Mouse (Mus musculus) 3T3-L1 (cell line): ENCODE data around the gene Gm13279.
"Not testable (repeated sequence)": the region's sequence is repeated elsewhere in the genome, so short reads cannot be mapped to it uniquely, and the experiment has no call there.

Source experiments
- DNase-seq: peaks from one replicate; pipeline ENCODE4 v3.0.0-alpha.2; 2015; ENCODE audit warnings: low read depth, low spot score

Gene Gm13279

DNA sequence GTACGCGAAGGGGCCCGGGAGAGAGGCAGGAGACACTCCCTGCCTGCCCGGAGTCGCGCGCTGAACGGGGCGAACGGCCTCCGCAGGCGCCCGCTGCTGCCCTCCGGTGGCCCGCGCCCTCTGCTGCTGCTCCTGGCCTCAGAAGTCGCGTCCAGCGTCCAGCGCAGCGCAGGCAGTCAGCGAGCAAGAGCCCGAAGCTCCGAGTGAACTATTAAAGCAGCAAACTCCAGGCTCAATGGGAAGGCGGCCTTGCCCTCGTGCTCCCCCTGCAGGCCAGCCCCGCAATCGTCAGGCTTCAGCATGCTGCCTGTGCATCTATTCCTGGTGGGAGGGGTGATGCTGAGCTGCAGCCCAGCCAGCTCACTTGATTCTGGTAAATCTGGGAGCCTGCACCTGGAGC, at the start of gene Gm13279:
TSS of gene Gm13279 (plus strand) at position 301 of the 400 bp plus-strand sequence.
- DNase-seq: not testable (repeated sequence)

DNA sequence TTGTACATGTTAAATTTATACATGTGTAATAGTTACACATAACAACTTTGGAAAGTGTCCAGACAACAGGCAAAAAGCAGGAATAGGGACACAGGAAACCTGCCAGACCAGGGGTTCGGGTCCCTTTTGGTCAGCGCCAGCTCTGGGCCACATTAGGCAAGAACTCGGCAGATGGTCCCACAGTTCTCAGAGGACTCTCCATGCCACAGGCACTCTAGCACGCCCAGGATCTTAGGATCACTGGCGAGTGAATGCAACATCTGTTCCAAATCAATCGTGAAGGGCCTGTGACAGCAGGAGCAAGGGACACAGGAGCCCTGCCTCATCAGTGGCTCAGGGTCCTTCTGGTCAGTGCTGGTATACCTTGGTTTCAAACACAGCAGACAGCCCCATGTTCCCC, 47.3 kb upstream of the Gm13279 start:
- no peak for DNase-seq

DNA sequence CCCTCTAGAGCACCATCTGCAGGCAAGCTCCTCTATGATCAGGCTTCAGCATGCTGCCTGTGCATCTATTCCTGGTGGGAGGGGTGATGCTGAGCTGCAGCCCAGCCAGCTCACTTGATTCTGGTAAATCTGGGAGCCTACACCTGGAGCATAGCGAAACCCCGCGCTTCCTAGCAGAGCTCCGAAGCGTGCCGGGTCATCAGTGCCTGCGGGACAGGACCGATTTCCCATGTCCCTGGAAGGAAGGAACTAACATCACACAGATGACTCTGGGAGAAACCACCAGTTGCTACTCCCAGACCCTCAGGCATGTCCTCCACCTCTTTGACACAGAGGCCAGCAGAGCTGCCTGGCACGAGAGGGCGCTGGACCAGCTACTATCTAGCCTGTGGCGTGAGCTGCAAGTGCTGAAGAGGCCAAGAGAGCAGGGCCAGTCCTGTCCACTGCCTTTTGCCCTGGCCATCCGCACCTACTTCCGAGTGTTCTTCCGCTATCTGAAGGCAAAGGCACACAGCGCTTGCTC, 42.3 kb upstream of the Gm13279 start, which contains the start of gene Gm13271:
TSS of gene Gm13271 (plus strand) at position 51 of the 523 bp plus-strand sequence.
- not testable (repeated sequence) for DNase-seq

DNA sequence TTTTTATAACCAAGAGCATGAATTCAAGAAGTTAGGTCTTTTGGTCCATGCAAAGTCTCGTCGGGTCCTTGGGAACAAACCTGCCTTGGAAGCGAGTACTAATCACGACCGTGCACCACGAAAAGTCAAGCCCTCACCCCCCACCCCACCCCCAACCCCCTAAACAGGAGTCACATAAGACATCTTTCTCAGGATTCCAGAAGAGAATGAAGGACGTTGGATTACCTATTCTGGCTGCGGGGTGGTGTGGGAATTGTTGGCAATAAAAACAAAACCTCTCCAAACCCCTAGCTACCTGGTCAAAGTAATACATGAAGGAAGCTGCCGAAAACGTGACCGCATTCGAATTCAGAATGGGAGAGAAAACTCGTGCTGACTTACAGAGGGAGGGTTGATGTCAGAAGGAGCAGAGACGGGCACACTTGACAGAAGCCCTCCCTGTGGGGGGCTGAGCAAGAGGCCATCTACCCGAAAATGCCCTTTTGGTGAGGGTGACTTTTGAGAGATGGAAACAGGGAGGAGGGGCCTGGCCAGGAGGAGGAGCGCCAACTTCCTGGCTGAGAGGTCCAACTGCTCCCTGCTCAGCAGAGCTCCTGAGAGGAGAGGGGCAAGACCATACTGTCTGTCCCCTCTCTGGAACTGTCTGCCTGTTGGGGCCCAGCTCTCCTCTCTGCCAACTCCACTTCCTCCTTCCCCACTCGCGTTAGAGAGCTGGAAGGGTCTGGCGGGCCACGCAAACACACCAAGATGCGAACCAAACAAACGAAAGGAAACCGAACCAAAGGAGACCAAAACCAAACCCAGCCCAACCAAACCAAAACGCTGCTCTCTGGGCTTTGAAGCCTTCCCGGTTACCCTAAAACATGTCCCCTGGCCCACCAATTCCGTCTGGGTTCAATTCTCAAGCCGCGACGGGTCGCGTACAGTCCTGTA, 40.4 kb upstream of the Gm13279 start:
- DNase-seq: peak; percentile 17

DNA sequence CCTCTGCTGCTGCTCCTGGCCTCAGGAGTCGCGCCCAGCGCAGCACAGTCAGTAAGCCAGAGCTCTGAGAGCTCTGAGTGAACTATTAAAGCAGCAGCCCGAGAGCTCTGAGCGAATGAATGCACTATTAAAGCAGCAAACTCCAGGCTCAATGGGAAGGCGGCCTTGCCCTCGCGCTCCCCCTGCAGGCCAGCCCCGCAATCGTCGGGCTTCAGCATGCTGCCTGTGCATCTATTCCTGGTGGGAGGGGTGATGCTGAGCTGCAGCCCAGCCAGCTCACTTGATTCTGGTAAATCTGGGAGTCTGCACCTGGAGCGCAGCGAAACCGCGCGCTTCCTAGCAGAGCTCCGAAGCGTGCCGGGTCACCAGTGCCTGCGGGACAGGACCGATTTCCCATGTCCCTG, 39.6 kb upstream of the Gm13279 start:
- not testable (repeated sequence) for DNase-seq

DNA sequence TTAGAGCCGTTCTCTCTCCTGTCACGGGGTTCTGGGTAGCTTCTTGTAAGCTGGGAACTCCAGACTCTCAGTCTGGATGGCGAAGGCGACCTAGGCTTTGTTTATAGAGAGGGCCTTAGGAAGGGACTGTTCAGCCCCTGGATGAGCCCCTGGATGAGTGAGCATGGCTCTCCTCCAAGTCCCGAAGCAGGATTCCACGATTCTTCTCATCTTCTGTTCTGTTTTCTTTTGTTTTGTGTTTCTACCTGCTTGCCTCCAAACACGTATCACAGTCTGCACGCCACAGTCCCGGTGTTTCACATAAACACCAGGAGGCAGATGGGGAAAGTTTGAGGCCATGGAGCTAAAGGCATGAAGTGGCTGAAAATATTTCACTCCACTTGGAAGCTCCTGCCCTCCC, 38.4 kb upstream of the Gm13279 start:
- not testable (repeated sequence) for DNase-seq

DNA sequence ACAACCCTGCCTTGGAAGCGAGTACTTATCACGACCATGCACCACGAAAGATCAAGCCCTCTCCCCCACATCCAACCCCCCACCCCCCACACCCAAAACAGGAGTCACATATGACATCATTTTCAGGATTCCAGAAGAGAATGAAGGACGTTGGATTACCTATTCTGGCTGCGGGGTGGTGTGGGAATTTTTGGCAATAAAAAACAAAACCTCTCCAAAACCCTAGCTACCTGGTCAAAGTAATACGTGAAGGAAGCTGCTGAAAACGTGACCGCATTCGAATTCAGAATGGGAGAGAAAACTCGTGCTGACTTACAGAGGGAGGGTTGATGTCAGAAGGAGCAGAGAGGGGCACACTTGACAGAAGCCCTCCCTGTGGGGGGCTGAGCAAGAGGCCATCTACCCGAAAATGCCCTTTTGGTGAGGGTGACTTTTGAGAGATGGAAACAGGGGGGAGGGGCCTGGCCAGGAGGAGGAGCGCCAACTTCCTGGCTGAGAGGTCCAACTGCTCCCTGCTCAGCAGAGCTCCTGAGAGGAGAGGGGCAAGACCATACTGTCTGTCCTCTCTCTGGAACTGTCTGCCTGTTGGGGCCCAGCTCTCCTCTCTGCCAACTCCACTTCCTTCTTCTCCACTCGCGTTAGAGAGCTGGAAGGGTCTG, 37.5 kb upstream of the Gm13279 start, which contains the start of gene Gm13283:
TSS of gene Gm13283 (plus strand) at position 510 of the 659 bp plus-strand sequence.
- DNase-seq: peak; percentile 1

DNA sequence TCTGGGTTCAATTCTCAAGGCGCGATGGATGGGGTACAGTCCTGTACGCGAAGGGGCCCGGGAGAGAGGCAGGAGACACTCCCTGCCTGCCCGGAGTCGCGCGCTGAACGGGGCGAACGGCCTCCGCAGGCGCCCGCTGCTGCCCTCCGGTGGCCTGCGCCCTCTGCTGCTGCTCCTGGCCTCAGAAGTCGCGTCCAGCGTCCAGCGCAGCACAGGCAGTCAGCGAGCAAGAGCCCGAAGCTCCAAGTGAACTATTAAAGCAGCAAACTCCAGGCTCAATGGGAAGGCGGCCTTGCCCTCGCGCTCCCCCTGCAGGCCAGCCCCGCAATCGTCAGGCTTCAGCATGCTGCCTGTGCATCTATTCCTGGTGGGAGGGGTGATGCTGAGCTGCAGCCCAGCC, 36.8 kb upstream of the Gm13279 start:
- DNase-seq: not testable (repeated sequence)

DNA sequence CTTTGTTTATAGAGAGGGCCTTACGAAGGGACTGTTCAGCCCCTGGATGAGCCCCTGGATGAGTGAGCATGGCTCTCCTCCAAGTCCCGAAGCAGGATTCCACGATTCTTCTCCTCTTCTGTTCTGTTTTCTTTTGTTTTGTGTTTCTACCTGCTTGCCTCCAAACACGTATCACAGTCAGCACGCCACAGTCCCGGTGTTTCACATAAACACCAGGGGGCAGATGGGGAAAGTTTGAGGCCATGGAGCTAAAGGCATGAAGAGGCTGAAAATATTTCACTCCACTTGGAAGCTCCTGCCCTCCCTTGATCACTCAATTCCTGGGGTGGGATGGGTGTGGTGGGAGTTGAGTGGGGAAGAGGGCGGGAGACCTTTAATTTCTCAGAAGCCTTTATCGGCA, 35.4 kb upstream of the Gm13279 start:
- not testable (repeated sequence) for DNase-seq

DNA sequence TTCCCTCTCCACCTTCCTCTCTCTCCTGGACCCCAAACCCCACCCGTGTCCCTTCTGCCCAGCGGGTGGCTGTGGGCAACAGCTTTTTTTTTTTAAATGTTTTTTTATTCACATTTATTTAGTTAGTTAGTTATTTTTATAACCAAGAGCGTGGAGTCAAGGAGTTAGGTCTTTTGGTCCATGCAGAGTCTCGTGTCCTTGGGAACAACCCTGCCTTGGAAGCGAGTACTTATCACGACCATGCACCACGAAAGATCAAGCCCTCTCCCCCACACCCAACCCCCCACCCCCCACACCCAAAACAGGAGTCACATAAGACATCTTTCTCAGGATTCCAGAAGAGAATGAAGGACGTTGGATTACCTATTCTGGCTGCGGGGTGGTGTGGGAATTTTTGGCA, 34.9 kb upstream of the Gm13279 start:
- not testable (repeated sequence) for DNase-seq

DNA sequence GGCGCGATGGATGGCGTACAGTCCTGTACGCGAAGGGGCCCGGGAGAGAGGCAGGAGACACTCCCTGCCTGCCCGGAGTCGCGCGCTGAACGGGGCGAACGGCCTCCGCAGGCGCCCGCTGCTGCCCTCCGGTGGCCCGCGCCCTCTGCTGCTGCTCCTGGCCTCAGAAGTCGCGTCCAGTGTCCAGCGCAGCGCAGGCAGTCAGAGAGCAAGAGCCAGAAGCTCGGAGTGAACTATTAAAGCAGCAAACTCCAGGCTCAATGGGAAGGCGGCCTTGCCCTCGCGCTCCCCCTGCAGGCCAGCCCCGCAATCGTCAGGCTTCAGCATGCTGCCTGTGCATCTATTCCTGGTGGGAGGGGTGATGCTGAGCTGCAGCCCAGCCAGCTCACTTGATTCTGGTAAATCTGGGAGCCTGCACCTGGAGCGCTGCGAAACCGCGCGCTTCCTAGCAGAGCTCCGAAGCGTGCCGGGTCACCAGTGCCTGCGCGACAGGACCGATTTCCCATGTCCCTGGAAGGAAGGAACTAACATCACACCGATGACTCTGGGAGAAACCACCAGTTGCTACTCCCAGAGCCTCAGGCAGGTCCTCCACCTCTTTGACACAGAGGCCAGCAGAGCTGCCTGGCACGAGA, 33.7 kb upstream of the Gm13279 start:
- DNase-seq: peak; percentile 28

DNA sequence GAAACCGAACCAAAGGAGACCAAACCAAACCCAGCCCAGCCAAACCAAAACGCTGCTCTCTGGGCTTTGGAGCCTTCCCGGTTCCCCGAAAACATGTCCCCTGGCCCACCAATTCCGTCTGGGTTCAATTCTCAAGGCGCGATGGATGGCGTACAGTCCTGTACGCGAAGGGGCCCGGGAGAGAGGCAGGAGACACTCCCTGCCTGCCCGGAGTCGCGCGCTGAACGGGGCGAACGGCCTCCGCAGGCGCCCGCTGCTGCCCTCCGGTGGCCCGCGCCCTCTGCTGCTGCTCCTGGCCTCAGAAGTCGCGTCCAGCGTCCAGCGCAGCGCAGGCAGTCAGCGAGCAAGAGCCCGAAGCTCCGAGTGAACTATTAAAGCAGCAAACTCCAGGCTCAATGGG, 23.7 kb upstream of the Gm13279 start, which contains the start of gene Gm13290:
TSS of gene Gm13290 (plus strand) at position 301 of the 400 bp plus-strand sequence.
- not testable (repeated sequence) for DNase-seq

DNA sequence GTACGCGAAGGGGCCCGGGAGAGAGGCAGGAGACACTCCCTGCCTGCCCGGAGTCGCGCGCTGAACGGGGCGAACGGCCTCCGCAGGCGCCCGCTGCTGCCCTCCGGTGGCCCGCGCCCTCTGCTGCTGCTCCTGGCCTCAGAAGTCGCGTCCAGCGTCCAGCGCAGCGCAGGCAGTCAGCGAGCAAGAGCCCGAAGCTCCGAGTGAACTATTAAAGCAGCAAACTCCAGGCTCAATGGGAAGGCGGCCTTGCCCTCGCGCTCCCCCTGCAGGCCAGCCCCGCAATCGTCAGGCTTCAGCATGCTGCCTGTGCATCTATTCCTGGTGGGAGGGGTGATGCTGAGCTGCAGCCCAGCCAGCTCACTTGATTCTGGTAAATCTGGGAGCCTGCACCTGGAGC, 20.6 kb upstream of the Gm13279 start, which contains the start of gene Gm13289:
TSS of gene Gm13289 (plus strand) at position 301 of the 400 bp plus-strand sequence.
- DNase-seq: not testable (repeated sequence)

DNA sequence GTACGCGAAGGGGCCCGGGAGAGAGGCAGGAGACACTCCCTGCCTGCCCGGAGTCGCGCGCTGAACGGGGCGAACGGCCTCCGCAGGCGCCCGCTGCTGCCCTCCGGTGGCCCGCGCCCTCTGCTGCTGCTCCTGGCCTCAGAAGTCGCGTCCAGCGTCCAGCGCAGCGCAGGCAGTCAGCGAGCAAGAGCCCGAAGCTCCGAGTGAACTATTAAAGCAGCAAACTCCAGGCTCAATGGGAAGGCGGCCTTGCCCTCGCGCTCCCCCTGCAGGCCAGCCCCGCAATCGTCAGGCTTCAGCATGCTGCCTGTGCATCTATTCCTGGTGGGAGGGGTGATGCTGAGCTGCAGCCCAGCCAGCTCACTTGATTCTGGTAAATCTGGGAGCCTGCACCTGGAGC, 17.6 kb upstream of the Gm13279 start, which contains the start of gene Gm13272:
TSS of gene Gm13272 (plus strand) at position 301 of the 400 bp plus-strand sequence.
- DNase-seq: not testable (repeated sequence)

DNA sequence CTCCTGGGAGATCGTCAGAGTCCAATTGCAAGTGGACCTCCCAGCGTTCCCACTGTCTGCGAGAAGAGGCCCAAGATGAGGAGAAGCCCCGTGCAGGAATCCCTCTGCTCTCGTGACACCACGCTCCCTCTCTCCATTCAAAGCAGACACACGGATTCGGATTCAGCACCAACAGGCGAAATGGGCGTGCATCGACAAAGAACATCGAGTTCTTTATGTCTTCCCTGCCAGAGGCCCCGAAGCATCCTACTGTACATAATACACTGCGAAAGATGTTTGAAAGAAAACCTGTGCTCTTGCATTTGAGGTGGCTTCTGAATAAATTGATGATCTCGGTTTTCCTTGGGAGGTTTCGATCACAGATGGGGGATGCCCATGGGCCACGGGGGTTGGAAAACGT, 16.9 kb upstream of the Gm13279 start:
- DNase-seq: not testable (repeated sequence)

DNA sequence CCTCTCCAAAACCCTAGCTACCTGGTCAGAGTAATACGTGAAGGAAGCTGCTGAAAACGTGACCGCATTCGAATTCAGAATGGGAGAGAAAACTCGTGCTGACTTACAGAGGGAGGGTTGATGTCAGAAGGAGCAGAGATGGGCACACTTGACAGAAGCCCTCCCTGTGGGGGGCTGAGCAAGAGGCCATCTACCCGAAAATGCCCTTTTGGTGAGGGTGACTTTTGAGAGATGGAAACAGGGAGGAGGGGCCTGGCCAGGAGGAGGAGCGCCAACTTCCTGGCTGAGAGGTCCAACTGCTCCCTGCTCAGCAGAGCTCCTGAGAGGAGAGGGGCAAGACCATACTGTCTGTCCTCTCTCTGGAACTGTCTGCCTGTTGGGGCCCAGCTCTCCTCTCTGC, 15.4 kb upstream of the Gm13279 start, which contains the start of gene Ifnz:
TSS of gene Ifnz (plus strand) at position 301 of the 400 bp plus-strand sequence.
- not testable (repeated sequence) for DNase-seq

DNA sequence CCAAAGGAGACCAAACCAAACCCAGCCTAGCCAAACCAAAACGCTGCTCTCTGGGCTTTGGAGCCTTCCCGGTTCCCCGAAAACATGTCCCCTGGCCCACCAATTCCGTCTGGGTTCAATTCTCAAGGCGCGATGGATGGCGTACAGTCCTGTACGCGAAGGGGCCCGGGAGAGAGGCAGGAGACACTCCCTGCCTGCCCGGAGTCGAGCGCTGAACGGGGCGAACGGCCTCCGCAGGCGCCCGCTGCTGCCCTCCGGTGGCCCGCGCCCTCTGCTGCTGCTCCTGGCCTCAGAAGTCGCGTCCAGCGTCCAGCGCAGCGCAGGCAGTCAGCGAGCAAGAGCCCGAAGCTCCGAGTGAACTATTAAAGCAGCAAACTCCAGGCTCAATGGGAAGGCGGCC, 14.9 kb upstream of the Gm13279 start:
- not testable (repeated sequence) for DNase-seq

DNA sequence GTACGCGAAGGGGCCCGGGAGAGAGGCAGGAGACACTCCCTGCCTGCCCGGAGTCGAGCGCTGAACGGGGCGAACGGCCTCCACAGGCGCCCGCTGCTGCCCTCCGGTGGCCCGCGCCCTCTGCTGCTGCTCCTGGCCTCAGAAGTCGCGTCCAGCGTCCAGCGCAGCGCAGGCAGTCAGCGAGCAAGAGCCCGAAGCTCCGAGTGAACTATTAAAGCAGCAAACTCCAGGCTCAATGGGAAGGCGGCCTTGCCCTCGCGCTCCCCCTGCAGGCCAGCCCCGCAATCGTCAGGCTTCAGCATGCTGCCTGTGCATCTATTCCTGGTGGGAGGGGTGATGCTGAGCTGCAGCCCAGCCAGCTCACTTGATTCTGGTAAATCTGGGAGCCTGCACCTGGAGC, 11.8 kb upstream of the Gm13279 start, which contains the start of gene Gm13276:
TSS of gene Gm13276 (plus strand) at position 301 of the 400 bp plus-strand sequence.
- not testable (repeated sequence) for DNase-seq

DNA sequence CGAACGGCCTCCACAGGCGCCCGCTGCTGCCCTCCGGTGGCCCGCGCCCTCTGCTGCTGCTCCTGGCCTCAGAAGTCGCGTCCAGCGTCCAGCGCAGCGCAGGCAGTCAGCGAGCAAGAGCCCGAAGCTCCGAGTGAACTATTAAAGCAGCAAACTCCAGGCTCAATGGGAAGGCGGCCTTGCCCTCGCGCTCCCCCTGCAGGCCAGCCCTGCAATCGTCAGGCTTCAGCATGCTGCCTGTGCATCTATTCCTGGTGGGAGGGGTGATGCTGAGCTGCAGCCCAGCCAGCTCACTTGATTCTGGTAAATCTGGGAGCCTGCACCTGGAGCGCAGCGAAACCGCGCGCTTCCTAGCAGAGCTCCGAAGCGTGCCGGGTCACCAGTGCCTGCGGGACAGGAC, 8.8 kb upstream of the Gm13279 start, which contains the start of gene Gm13277:
TSS of gene Gm13277 (plus strand) at position 231 of the 400 bp plus-strand sequence.
- not testable (repeated sequence) for DNase-seq

DNA sequence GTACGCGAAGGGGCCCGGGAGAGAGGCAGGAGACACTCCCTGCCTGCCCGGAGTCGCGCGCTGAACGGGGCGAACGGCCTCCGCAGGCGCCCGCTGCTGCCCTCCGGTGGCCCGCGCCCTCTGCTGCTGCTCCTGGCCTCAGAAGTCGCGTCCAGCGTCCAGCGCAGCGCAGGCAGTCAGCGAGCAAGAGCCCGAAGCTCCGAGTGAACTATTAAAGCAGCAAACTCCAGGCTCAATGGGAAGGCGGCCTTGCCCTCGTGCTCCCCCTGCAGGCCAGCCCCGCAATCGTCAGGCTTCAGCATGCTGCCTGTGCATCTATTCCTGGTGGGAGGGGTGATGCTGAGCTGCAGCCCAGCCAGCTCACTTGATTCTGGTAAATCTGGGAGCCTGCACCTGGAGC, 5.9 kb upstream of the Gm13279 start, which contains the start of gene Gm13278:
TSS of gene Gm13278 (plus strand) at position 301 of the 400 bp plus-strand sequence.
- not testable (repeated sequence) for DNase-seq
